Mouse (Mus musculus) MEL (cell line): ENCODE results near the gene Arhgap18.

ENCODE experiments used
- CTCF ChIP-seq, 3 experiments: IDR thresholded peaks in 2 of 3; conservative IDR thresholded peaks in 1 of 3; 2 replicates each; pipeline ENCODE4 v1.5.1; 2011 to 2012; ENCODE audit warnings: low read length in 3 of 3, low read depth in 2 of 3, mild to moderate bottlenecking in 2 of 3, improper control_type of control experiment in 1 of 3, inconsistent platforms in 1 of 3, mixed read lengths in 1 of 3, moderate library complexity in 1 of 3; ENCODE audit not compliant: control insufficient read depth in 1 of 3, insufficient read depth in 1 of 3, poor library complexity in 1 of 3, severe bottlenecking in 1 of 3
- ELF1 ChIP-seq: IDR thresholded peaks from 2 replicates; pipeline ENCODE4 v1.6.1; 2014; ENCODE audit warnings: low read depth, mild to moderate bottlenecking, inconsistent platforms, low read length, improper control_type of control experiment, moderate library complexity
- GATA1 ChIP-seq: IDR thresholded peaks from 2 replicates; pipeline ENCODE4 v1.6.1; 2011; ENCODE audit warnings: low read depth, low read length, improper control_type of control experiment
- MEF2A ChIP-seq: IDR thresholded peaks from 2 replicates; pipeline ENCODE4 v1.6.1; 2014; ENCODE audit warnings: low read depth, mild to moderate bottlenecking, inconsistent platforms, low read length, improper control_type of control experiment; ENCODE audit not compliant: poor library complexity, insufficient replicate concordance, severe bottlenecking; ENCODE audit errors: extremely low read depth
- POLR2A ChIP-seq, 2 experiments: IDR thresholded peaks; 2 replicates each; pipeline ENCODE4 v1.6.1; 2011 to 2012; ENCODE audit warnings: low read length in 2 of 2, mild to moderate bottlenecking in 2 of 2, control low read depth in 1 of 2, improper control_type of control experiment in 1 of 2, low read depth in 1 of 2, moderate library complexity in 1 of 2; ENCODE audit not compliant: control insufficient read depth in 1 of 2, insufficient read depth in 1 of 2, poor library complexity in 1 of 2
- TAL1 ChIP-seq: IDR thresholded peaks from 2 replicates; pipeline ENCODE4 v1.6.1; 2012; ENCODE audit warnings: mild to moderate bottlenecking, inconsistent platforms, low read length, moderate library complexity, mixed read lengths
- USF1 ChIP-seq: IDR thresholded peaks from 2 replicates; pipeline ENCODE4 v1.6.1; 2014; ENCODE audit warnings: low read depth, mild to moderate bottlenecking, inconsistent platforms, low read length, improper control_type of control experiment, moderate library complexity
- USF2 ChIP-seq, 2 experiments: IDR thresholded peaks; 2 replicates each; pipeline ENCODE4 v1.6.1; 2011 to 2012; ENCODE audit warnings: improper control_type of control experiment in 2 of 2, low read length in 2 of 2, borderline replicate concordance in 1 of 2, inconsistent platforms in 1 of 2, low read depth in 1 of 2, mild to moderate bottlenecking in 1 of 2; ENCODE audit not compliant: insufficient read depth in 1 of 2
- ZNF384 ChIP-seq: IDR thresholded peaks from 2 replicates; pipeline ENCODE4 v1.6.1; 2012; ENCODE audit warnings: low read depth, mild to moderate bottlenecking, inconsistent platforms, low read length, improper control_type of control experiment

- TF ChIP-seq TAL1 (no peak), CTCF (IDR thresholded peaks at IDR 0.05 in 2 of 3, conservative IDR thresholded peaks at IDR 0.05 in 1 of 3; ENCODE audit: control insufficient read depth in 1 of 3, insufficient read depth in 1 of 3, low read depth in 2 of 3, low read length in 3 of 3, poor library complexity in 1 of 3, severe bottlenecking in 1 of 3) (no peak), ELF1 (no peak), USF1 (no peak), GATA1 (no peak), MEF2A (no peak), ZNF384 (no peak), POLR2A (IDR thresholded peaks at IDR 0.05; ENCODE audit: control insufficient read depth in 1 of 2, insufficient read depth in 1 of 2, low read depth in 1 of 2, low read length in 2 of 2, poor library complexity in 1 of 2) (no peak), USF2 (IDR thresholded peaks at IDR 0.05; ENCODE audit: borderline replicate concordance in 1 of 2, insufficient read depth in 1 of 2, low read depth in 1 of 2, low read length in 2 of 2) (no peak)
Observed at GRCm38 (mm10) chr10:26793013-26793412, 39.8 kb downstream of the Arhgap18 start.
